Mouse (Mus musculus): ENCODE results near the gene Ctnnbip1. TPM values are rescaled to one million over a fixed set of nuclear protein-coding genes. Genes with fewer than 3 reads are reported as not detected.

The Ctnnbip1 gene
- polyA plus RNA-seq, 1 experiment from 2014 or later = 40.1 TPM

- ATAC-seq = no peak
- Histone ChIP-seq H3K4me3 (ENCODE audit: low read depth, low read length) (no peak overlapping the region), H3K36me3 (ENCODE audit: insufficient read depth, low read length) (no peaks in the 10 kb centered on the region), H3K27ac (ENCODE audit: low read length) (no peak overlapping the region), H3K4me2 (replicated peaks; ENCODE audit: low read depth, low read length) (no peak overlapping the region), H3K9me3 (ENCODE audit: low read length) (no peaks in the 10 kb centered on the region), H3K4me1 (ENCODE audit: insufficient read depth, low read depth, low read length) (peaks cover 23% of the 10 kb centered on the region), H3K9ac (replicated peaks; ENCODE audit: low read depth) (no peak overlapping the region), H3K27me3 (replicated peaks; ENCODE audit: insufficient read depth, low read length) (no peaks in the 10 kb centered on the region)
- DNase-seq (ENCODE audit: low spot score) = peak; percentile 31
- TF ChIP-seq EP300 (IDR thresholded peaks at IDR 0.05) = no peak
- no peak for TF ChIP-seq CTCF (IDR thresholded peaks at IDR 0.05)
- WGBS = 40% methylated on average over 6 of the region's 6 CpGs
Observed at GRCm38 (mm10) chr4:149568622-149569021, 50.6 kb downstream of the Ctnnbip1 start.

GRCm38 (mm10) chr4:149569781-149570497 lies 51.9 kb downstream of the Ctnnbip1 start:
- no peak overlapping the region for H3K27ac ChIP-seq (ENCODE audit: low read length)
- H3K9me3 ChIP-seq (ENCODE audit: low read length) = no peaks in the 10 kb centered on the region
- no peak overlapping the region for H3K4me3 ChIP-seq (ENCODE audit: low read depth, low read length)
- 79% methylated on average over 6 of the region's 6 CpGs for WGBS
- H3K4me1 ChIP-seq (ENCODE audit: insufficient read depth, low read depth, low read length) = peaks cover 21% of the 10 kb centered on the region
- no peak overlapping the region for H3K9ac ChIP-seq (replicated peaks; ENCODE audit: low read depth)
- H3K27me3 ChIP-seq (replicated peaks; ENCODE audit: insufficient read depth, low read length) = no peaks in the 10 kb centered on the region
- ATAC-seq (no peak), DNase-seq (ENCODE audit: low spot score) (no peak)
- TF ChIP-seq CTCF (IDR thresholded peaks at IDR 0.05) = no peak
- no peak for TF ChIP-seq EP300 (IDR thresholded peaks at IDR 0.05)
- H3K36me3 ChIP-seq (ENCODE audit: insufficient read depth, low read length) = no peaks in the 10 kb centered on the region
- no peak overlapping the region for H3K4me2 ChIP-seq (replicated peaks; ENCODE audit: low read depth, low read length)

DNA sequence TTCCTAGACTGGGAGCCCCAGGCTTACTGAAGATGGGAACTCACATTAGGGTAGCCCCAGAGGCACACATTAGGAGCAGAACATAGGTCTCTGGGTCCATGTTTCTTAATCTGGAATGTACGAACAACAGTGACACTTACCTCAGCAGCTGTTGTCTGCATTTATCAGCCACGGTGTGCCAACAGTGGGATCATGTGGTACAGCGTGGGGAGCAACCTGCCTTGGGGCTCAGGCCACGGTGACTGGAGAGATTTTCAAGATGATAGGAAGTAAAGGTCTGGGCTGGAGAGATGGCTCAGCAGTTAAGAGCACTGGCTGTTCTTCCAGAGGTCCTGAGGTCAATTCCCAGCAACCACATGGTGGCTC lies 52.4 kb downstream of the Ctnnbip1 start:
- 65% methylated on average over 4 of the region's 4 CpGs for WGBS
- H3K4me1 ChIP-seq (ENCODE audit: insufficient read depth, low read depth, low read length) = peaks cover 19% of the 10 kb centered on the region; the same call in 1 of the 2 replicates
- H3K4me3 ChIP-seq (ENCODE audit: low read depth, low read length) = no peak overlapping the region
- ATAC-seq = no peak
- H3K36me3 ChIP-seq (ENCODE audit: insufficient read depth, low read length) = no peaks in the 10 kb centered on the region
- DNase-seq (ENCODE audit: low spot score) = no peak
- H3K4me2 ChIP-seq (replicated peaks; ENCODE audit: low read depth, low read length) = no peak overlapping the region
- TF ChIP-seq EP300 (IDR thresholded peaks at IDR 0.05) = no peak
- TF ChIP-seq CTCF (IDR thresholded peaks at IDR 0.05) = no peak
- no peak overlapping the region for H3K27ac ChIP-seq (ENCODE audit: low read length)
- H3K27me3 ChIP-seq (replicated peaks; ENCODE audit: insufficient read depth, low read length) = no peaks in the 10 kb centered on the region
- no peak overlapping the region for H3K9ac ChIP-seq (replicated peaks; ENCODE audit: low read depth)
- no peaks in the 10 kb centered on the region for H3K9me3 ChIP-seq (ENCODE audit: low read length)

DNA sequence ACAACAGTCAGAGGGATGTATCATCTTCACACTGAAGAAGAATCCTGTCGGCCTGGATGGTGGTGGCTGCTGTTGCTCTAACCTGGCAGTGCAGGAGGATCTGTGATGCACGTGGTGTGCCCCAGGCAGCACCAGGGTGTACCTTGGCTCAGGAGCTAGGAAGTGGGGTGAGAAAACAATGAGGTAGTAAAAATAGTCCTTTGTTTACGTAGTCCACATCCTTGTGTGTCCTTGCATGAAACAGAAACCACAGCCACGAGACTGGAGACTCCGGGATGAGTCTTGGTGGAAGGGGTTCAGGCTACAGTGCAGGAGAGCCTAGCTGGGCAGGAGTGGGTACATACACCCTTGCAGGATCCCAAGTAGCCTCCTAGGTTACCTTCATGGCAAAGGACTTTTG lies 53.2 kb downstream of the Ctnnbip1 start:
- Histone ChIP-seq H3K27ac (ENCODE audit: low read length) (peak overlapping the region; percentile 94), H3K4me2 (replicated peaks; ENCODE audit: low read depth, low read length) (peak overlapping the region; percentile 42), H3K36me3 (ENCODE audit: insufficient read depth, low read length) (no peaks in the 10 kb centered on the region), H3K27me3 (replicated peaks; ENCODE audit: insufficient read depth, low read length) (no peaks in the 10 kb centered on the region), H3K4me1 (ENCODE audit: insufficient read depth, low read depth, low read length) (peaks cover 19% of the 10 kb centered on the region; the same call in 1 of the 2 replicates), H3K9me3 (ENCODE audit: low read length) (no peaks in the 10 kb centered on the region), H3K9ac (replicated peaks; ENCODE audit: low read depth) (no peak overlapping the region), H3K4me3 (ENCODE audit: low read depth, low read length) (no peak overlapping the region)
- TF ChIP-seq CTCF (IDR thresholded peaks at IDR 0.05) (no peak), EP300 (IDR thresholded peaks at IDR 0.05) (0 out of 2 replicates have a peak, but pooled peaks have one; percentile 17)
- DNase-seq (ENCODE audit: low spot score) = peak; percentile 74
- WGBS = 30% methylated on average over 5 of the region's 5 CpGs
- peak; percentile 47 for ATAC-seq

GRCm38 (mm10) chr4:149571651-149572149 lies 53.7 kb downstream of the Ctnnbip1 start:
- H3K4me3 ChIP-seq (ENCODE audit: low read depth, low read length) = no peak overlapping the region
- H3K9ac ChIP-seq (replicated peaks; ENCODE audit: low read depth) = no peak overlapping the region
- H3K4me1 ChIP-seq (ENCODE audit: insufficient read depth, low read depth, low read length) = peaks cover 19% of the 10 kb centered on the region; the same call in 1 of the 2 replicates
- H3K27me3 ChIP-seq (replicated peaks; ENCODE audit: insufficient read depth, low read length) = no peaks in the 10 kb centered on the region
- H3K36me3 ChIP-seq (ENCODE audit: insufficient read depth, low read length) = no peaks in the 10 kb centered on the region
- TF ChIP-seq EP300 (IDR thresholded peaks at IDR 0.05) (0 out of 2 replicates have a peak, but pooled peaks have one; percentile 28), CTCF (IDR thresholded peaks at IDR 0.05) (no peak)
- ATAC-seq (peak; percentile 76), DNase-seq (ENCODE audit: low spot score) (peak; percentile 86)
- WGBS = 26% methylated on average over 8 of the region's 8 CpGs
- H3K9me3 ChIP-seq (ENCODE audit: low read length) = no peaks in the 10 kb centered on the region
- H3K4me2 ChIP-seq (replicated peaks; ENCODE audit: low read depth, low read length) = peak overlapping the region; percentile 42
- H3K27ac ChIP-seq (ENCODE audit: low read length) = peak overlapping the region; percentile 94

GRCm38 (mm10) chr4:149572446-149572845 lies 54.4 kb downstream of the Ctnnbip1 start:
- Histone ChIP-seq H3K4me2 (replicated peaks; ENCODE audit: low read depth, low read length) (no peak overlapping the region), H3K4me1 (ENCODE audit: insufficient read depth, low read depth, low read length) (peaks cover 19% of the 10 kb centered on the region; the same call in 1 of the 2 replicates), H3K27me3 (replicated peaks; ENCODE audit: insufficient read depth, low read length) (no peaks in the 10 kb centered on the region), H3K4me3 (ENCODE audit: low read depth, low read length) (no peak overlapping the region), H3K36me3 (ENCODE audit: insufficient read depth, low read length) (no peaks in the 10 kb centered on the region), H3K9ac (replicated peaks; ENCODE audit: low read depth) (no peak overlapping the region), H3K9me3 (ENCODE audit: low read length) (no peaks in the 10 kb centered on the region), H3K27ac (ENCODE audit: low read length) (peak overlapping the region; percentile 94)
- TF ChIP-seq EP300 (IDR thresholded peaks at IDR 0.05) (no peak), CTCF (IDR thresholded peaks at IDR 0.05) (no peak)
- peak; percentile 17 for ATAC-seq
- no peak for DNase-seq (ENCODE audit: low spot score)
- WGBS = 22% methylated on average over 4 of the region's 9 CpGs
